Mouse (Mus musculus): Measurements from ENCODE around the gene M1ap.

M1ap gene

GRCm38 (mm10) chr6:82946651-82947050 is at the start of gene M1ap:
M1ap (plus strand) TSS chr6:82946902.
- no peak for DNase-seq (ENCODE audit: low spot score in 2 of 2)

- no peak for DNase-seq (ENCODE audit: low spot score in 2 of 2)
These were observed 49.4 kb upstream of the M1ap start for GRCm38 (mm10) chr6:82897311-82897710.

GRCm38 (mm10) chr6:82898227-82898626 is 48.5 kb upstream of the M1ap start:
- DNase-seq (ENCODE audit: low spot score in 2 of 2): no peak

GRCm38 (mm10) chr6:82898745-82899144 is 48.0 kb upstream of the M1ap start:
- DNase-seq (ENCODE audit: low spot score in 2 of 2): no peak

- DNase-seq (ENCODE audit: low spot score in 2 of 2): no peak
These were observed 44.1 kb upstream of the M1ap start for GRCm38 (mm10) chr6:82902559-82902958.

- no peak for DNase-seq (ENCODE audit: low spot score in 2 of 2)
These were observed 39.7 kb upstream of the M1ap start for GRCm38 (mm10) chr6:82906985-82907384.

GRCm38 (mm10) chr6:82908034-82908433 is 38.7 kb upstream of the M1ap start:
- no peak for DNase-seq (ENCODE audit: low spot score in 2 of 2)

GRCm38 (mm10) chr6:82909136-82909855 is 37.4 kb upstream of the M1ap start:
- peak in 1 of 2 experiments; percentile 14 for DNase-seq (ENCODE audit: low spot score in 2 of 2)

GRCm38 (mm10) chr6:82911303-82911702 is 35.4 kb upstream of the M1ap start:
- no peak for DNase-seq (ENCODE audit: low spot score in 2 of 2)

GRCm38 (mm10) chr6:82913336-82914247 is 33.1 kb upstream of the M1ap start:
- no peak for DNase-seq (ENCODE audit: low spot score in 2 of 2)

- peak in 1 of 2 experiments; percentile 35 for DNase-seq (ENCODE audit: low spot score in 2 of 2)
These were observed 30.8 kb upstream of the M1ap start for GRCm38 (mm10) chr6:82915889-82916288.

GRCm38 (mm10) chr6:82916459-82916858 is 30.2 kb upstream of the M1ap start:
- DNase-seq (ENCODE audit: low spot score in 2 of 2): no peak

GRCm38 (mm10) chr6:82917076-82917777 is 29.5 kb upstream of the M1ap start:
- DNase-seq (ENCODE audit: low spot score in 2 of 2): no peak

GRCm38 (mm10) chr6:82917778-82918129 is 28.9 kb upstream of the M1ap start:
- no peak for DNase-seq (ENCODE audit: low spot score in 2 of 2)

GRCm38 (mm10) chr6:82918371-82918770 is 28.3 kb upstream of the M1ap start:
- no peak for DNase-seq (ENCODE audit: low spot score in 2 of 2)

GRCm38 (mm10) chr6:82919520-82919919 is 27.2 kb upstream of the M1ap start:
- no peak for DNase-seq (ENCODE audit: low spot score in 2 of 2)

GRCm38 (mm10) chr6:82921426-82922224 is 25.1 kb upstream of the M1ap start:
- DNase-seq (ENCODE audit: low spot score in 2 of 2): no peak

- DNase-seq (ENCODE audit: low spot score in 2 of 2): no peak
These were observed 21.7 kb upstream of the M1ap start for GRCm38 (mm10) chr6:82925005-82925404.

GRCm38 (mm10) chr6:82926106-82926505 is 20.6 kb upstream of the M1ap start:
- DNase-seq (ENCODE audit: low spot score in 2 of 2): no peak

- DNase-seq (ENCODE audit: low spot score in 2 of 2): no peak
These were observed 20.2 kb upstream of the M1ap start for GRCm38 (mm10) chr6:82926528-82926927.

GRCm38 (mm10) chr6:82927617-82928016 is 19.1 kb upstream of the M1ap start:
- DNase-seq (ENCODE audit: low spot score in 2 of 2): no peak
